Mouse (Mus musculus) olfactory bulb, adult 2 months (tissue): ENCODE measurements around the gene Lyzl4. TPM values are rescaled to one million over a fixed set of nuclear protein-coding genes. Genes with fewer than 3 reads are reported as not detected.
A peak's percentile ranks its signal among the peaks of the same experiment; 100 is the strongest.

Source experiments
- H3K27ac ChIP-seq: fragments of 200-500 bp; 2 replicates; pipeline ENCODE4 v1.5.1; 2012; ENCODE audit warnings: low read depth, low read length; ENCODE audit not compliant: insufficient read depth
- H3K4me1 ChIP-seq: fragments of 200-500 bp; 2 replicates; pipeline ENCODE4 v1.6.1; 2012; ENCODE audit warnings: low read length; ENCODE audit not compliant: control insufficient read depth, insufficient read depth
- H3K4me3 ChIP-seq: fragments of 200-500 bp; 2 replicates; pipeline ENCODE4 v1.5.1; 2012; ENCODE audit warnings: mild to moderate bottlenecking, low read depth, low read length, moderate library complexity; ENCODE audit not compliant: insufficient read depth
- CTCF ChIP-seq: fragments of 200-500 bp; IDR thresholded peaks from 2 replicates; pipeline ENCODE4 v1.5.1; 2012; ENCODE audit warnings: low read depth, mild to moderate bottlenecking, low read length, moderate library complexity; ENCODE audit not compliant: insufficient read depth
- POLR2A ChIP-seq: fragments of 200-500 bp; IDR thresholded peaks from 2 replicates; pipeline ENCODE4 v1.6.1; 2012; ENCODE audit warnings: mild to moderate bottlenecking, low read depth, low read length, moderate library complexity; ENCODE audit not compliant: insufficient read depth
- WGBS: fragments of 180-500 bp; shearing (Covaris S2); methylation state at CpG from one replicate; pipeline ENCODE4 v1.1.7; 2018; 5-methylcytosine and 5-hydroxymethylcytosine counted together
- polyA plus RNA-seq: library from polyadenylated mRNA; stranded (reverse); fragments of >200 nt; gene quantifications from 2 replicates; pipeline ENCODE4 v1.2.4, GENCODE M21; 2012; ENCODE audit warnings: low replicate concordance; ENCODE audit not compliant: missing spikeins, insufficient read depth, insufficient read length

Gene Lyzl4
- polyA plus RNA-seq, 1 experiment: not detected

GRCm38 (mm10) chr9:121563276-121563675 lies 78.6 kb downstream of the Lyzl4 start:
- H3K4me1 ChIP-seq: peaks cover under 1% of the 10 kb centered on the region; the same call in 1 of the 2 replicates
- no peak overlapping the region for H3K4me3 ChIP-seq
- WGBS: 89% methylated on average over 7 of the region's 7 CpGs
- no peak overlapping the region for H3K27ac ChIP-seq
- TF ChIP-seq CTCF (no peak), POLR2A (no peak)

- Histone ChIP-seq H3K27ac (no peak overlapping the region), H3K4me1 (peaks cover 22% of the 10 kb centered on the region), H3K4me3 (no peak overlapping the region)
- TF ChIP-seq CTCF: no peak
- TF ChIP-seq POLR2A: no peak
- 57% methylated on average over 7 of the region's 7 CpGs for WGBS
Observed at GRCm38 (mm10) chr9:121560515-121560914, 81.4 kb downstream of the Lyzl4 start.

DNA sequence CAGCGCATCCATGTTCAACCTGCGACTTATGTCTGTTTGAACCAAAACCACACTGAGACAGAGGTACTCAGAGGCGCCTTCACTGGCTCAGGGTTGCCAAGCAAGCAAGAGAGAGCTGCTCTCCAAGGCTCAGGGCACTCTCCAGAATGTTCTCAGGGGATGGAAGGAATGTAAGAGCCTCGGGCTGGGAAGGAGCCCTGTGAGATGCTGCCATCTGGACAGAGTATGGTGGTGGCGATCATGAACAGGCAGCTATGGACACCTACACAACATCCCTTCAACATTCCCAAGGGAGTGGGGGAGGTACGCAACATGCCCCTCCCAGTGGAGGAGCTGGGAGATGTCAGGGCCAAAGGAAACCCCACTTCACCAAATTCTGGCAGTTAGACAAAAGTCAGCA lies 83.7 kb downstream of the Lyzl4 start:
- no peak overlapping the region for H3K4me3 ChIP-seq
- 89% methylated on average over 6 of the region's 6 CpGs for WGBS
- H3K27ac ChIP-seq: no peak overlapping the region
- H3K4me1 ChIP-seq: peaks cover 22% of the 10 kb centered on the region
- TF ChIP-seq CTCF (no peak), POLR2A (no peak)

- 52% methylated on average over 5 of the region's 5 CpGs for WGBS
- Histone ChIP-seq H3K4me1 (peaks cover 22% of the 10 kb centered on the region), H3K4me3 (no peak overlapping the region), H3K27ac (no peak overlapping the region)
- TF ChIP-seq CTCF (no peak), POLR2A (no peak)
Observed at GRCm38 (mm10) chr9:121556913-121557312, 85.0 kb downstream of the Lyzl4 start.

- Histone ChIP-seq H3K27ac (peak overlapping the region; percentile 2; the same call in 1 of the 2 replicates), H3K4me3 (no peak overlapping the region)
- WGBS: 16% methylated on average over 9 of the region's 9 CpGs
Observed at GRCm38 (mm10) chr9:121555395-121556000, 86.4 kb downstream of the Lyzl4 start.

GRCm38 (mm10) chr9:121553643-121554042 lies 88.3 kb downstream of the Lyzl4 start:
- Histone ChIP-seq H3K27ac (no peak overlapping the region), H3K4me3 (no peak overlapping the region), H3K4me1 (peaks cover 33% of the 10 kb centered on the region)
- 91% methylated on average over 4 of the region's 4 CpGs for whole genome bisulfite sequencing
- TF ChIP-seq CTCF (no peak), POLR2A (no peak)

More at GRCm38 (mm10) chr9:121555395-121556000, 86.4 kb downstream of the Lyzl4 start:
- H3K4me1 ChIP-seq: peaks cover 30% of the 10 kb centered on the region
- no peak for TF ChIP-seq CTCF
- no peak for TF ChIP-seq POLR2A

DNA sequence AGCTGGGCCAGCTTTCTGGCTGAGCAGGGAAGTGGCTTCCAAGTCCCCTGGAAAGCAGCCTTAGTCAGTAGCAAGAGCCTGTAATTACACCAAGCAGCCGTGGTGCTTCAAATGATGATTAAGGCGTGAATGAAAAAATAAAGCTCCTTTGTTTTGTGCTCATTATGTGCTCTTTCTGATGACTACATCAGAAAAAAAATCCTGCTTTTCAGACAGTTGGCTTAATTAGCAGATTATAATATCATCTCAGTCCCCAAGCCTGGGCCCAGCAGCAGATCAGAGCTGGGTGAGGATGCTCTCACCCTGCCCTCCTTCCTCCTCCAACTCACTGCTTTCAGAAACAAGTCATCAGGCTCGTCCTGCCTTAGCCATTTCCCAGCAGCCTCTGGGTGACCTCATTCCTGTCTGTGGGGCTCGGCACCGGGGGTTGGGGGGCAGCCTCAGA lies 91.5 kb downstream of the Lyzl4 start:
- Histone ChIP-seq H3K4me3 (no peak overlapping the region), H3K4me1 (peaks cover 13% of the 10 kb centered on the region), H3K27ac (peak overlapping the region; percentile 35)
- WGBS: 12% methylated on average over 5 of the region's 5 CpGs
- TF ChIP-seq POLR2A: no peak
- no peak for TF ChIP-seq CTCF

GRCm38 (mm10) chr9:121549444-121549843 lies 92.5 kb downstream of the Lyzl4 start:
- no peak overlapping the region for H3K4me3 ChIP-seq

GRCm38 (mm10) chr9:121549010-121549409 lies 92.9 kb downstream of the Lyzl4 start:
- TF ChIP-seq POLR2A (no peak), CTCF (no peak)
- no peak overlapping the region for H3K27ac ChIP-seq
- no peak overlapping the region for H3K4me3 ChIP-seq
- 87% methylated on average over 5 of the region's 5 CpGs for WGBS
- peaks cover 13% of the 10 kb centered on the region for H3K4me1 ChIP-seq

More at GRCm38 (mm10) chr9:121549444-121549843, 92.5 kb downstream of the Lyzl4 start:
- no peak overlapping the region for H3K27ac ChIP-seq
- H3K4me1 ChIP-seq: peaks cover 13% of the 10 kb centered on the region
- TF ChIP-seq POLR2A (no peak), CTCF (no peak)
